Mouse (Mus musculus): ENCODE results near the gene Mapkap1.

- TF ChIP-seq CTCF (IDR thresholded peaks at IDR 0.05): no peak
- no peak for TF ChIP-seq EP300 (IDR thresholded peaks at IDR 0.05)
Measured at GRCm38 (mm10) chr2:34563865-34564264, 157.3 kb downstream of the Mapkap1 start.

Data from lung, postnatal 0 days (tissue).